Mouse (Mus musculus): ENCODE measurements around the gene Tbccd1. TPM values are rescaled to one million over a fixed set of nuclear protein-coding genes. Genes with fewer than 3 reads are reported as not detected.
"Not testable (repeated sequence)": the region's sequence is repeated elsewhere in the genome, so short reads cannot be mapped to it uniquely, and the experiment has no call there.

The Tbccd1 gene
- total RNA-seq, 1 experiment from 2014 or later: 16.9 TPM

- ATAC-seq (replicated peaks in 1 of 2; ENCODE audit: insufficient read depth in 1 of 2, low FRiP score in 2 of 2, low TSS enrichment in 1 of 2, low read depth in 1 of 2, poor library complexity in 2 of 2, severe bottlenecking in 2 of 2): peak; percentile 42 to 53; a peak in 1 of 4 replicates
Observed at GRCm38 (mm10) chr16:22807468-22808070, 49.9 kb downstream of the Tbccd1 start.

DNA sequence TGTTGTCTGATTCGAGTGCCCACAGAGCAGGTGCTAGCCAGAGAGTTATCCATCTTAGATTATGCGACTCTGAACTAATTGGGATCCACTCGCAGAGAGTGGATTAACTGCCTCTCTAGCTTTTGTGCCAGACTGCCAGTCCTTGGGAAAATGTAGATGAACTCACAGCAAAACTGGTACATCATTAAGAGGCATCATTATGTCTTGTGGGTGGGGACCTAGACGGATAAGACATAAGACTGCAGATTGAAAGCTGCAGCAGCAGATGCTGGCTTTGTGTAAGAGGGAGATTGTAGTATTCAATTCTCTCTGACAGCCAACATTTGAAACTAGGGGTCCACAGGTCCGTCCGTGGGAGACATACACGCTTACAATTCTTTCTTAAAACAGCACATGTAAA is 54.7 kb downstream of the Tbccd1 start:
- no peak for ATAC-seq (replicated peaks in 1 of 2; ENCODE audit: insufficient read depth in 1 of 2, low FRiP score in 2 of 2, low TSS enrichment in 1 of 2, low read depth in 1 of 2, poor library complexity in 2 of 2, severe bottlenecking in 2 of 2)

GRCm38 (mm10) chr16:22800849-22801109 is 56.7 kb downstream of the Tbccd1 start:
- no peak for ATAC-seq (replicated peaks in 1 of 2; ENCODE audit: insufficient read depth in 1 of 2, low FRiP score in 2 of 2, low TSS enrichment in 1 of 2, low read depth in 1 of 2, poor library complexity in 2 of 2, severe bottlenecking in 2 of 2)

GRCm38 (mm10) chr16:22800026-22800848 is 57.2 kb downstream of the Tbccd1 start:
- no peak for ATAC-seq (replicated peaks in 1 of 2; ENCODE audit: insufficient read depth in 1 of 2, low FRiP score in 2 of 2, low TSS enrichment in 1 of 2, low read depth in 1 of 2, poor library complexity in 2 of 2, severe bottlenecking in 2 of 2)

DNA sequence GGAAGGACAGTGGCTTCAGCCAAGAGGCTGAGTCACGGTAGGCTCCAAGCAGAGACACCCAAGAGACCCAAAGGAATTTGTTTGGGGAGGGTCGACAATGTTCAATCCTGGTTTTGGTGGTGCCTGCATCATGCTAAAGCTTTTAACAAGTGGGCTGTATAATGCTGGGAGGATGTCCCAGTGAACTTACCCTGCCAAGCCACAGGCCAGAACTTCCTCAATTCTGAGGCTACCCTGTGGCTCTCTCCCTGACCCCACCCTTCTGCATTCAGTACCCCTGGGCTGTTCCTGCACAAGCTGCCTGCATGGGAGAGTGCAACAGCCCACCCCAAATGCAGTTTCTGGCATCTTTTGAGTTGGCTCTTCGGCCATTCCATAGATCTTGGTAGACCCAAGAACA is 58.9 kb downstream of the Tbccd1 start:
- ATAC-seq (replicated peaks in 1 of 2; ENCODE audit: insufficient read depth in 1 of 2, low FRiP score in 2 of 2, low TSS enrichment in 1 of 2, low read depth in 1 of 2, poor library complexity in 2 of 2, severe bottlenecking in 2 of 2): peak; percentile 95 to 97

GRCm38 (mm10) chr16:22797521-22797920 is 59.9 kb downstream of the Tbccd1 start:
- ATAC-seq (replicated peaks in 1 of 2; ENCODE audit: insufficient read depth in 1 of 2, low FRiP score in 2 of 2, low TSS enrichment in 1 of 2, low read depth in 1 of 2, poor library complexity in 2 of 2, severe bottlenecking in 2 of 2): no peak

- no peak for ATAC-seq (replicated peaks in 1 of 2; ENCODE audit: insufficient read depth in 1 of 2, low FRiP score in 2 of 2, low TSS enrichment in 1 of 2, low read depth in 1 of 2, poor library complexity in 2 of 2, severe bottlenecking in 2 of 2)
Observed at GRCm38 (mm10) chr16:22795497-22795896, 62.0 kb downstream of the Tbccd1 start.

GRCm38 (mm10) chr16:22791235-22791634 is 66.2 kb downstream of the Tbccd1 start:
- ATAC-seq (replicated peaks in 1 of 2; ENCODE audit: insufficient read depth in 1 of 2, low FRiP score in 2 of 2, low TSS enrichment in 1 of 2, low read depth in 1 of 2, poor library complexity in 2 of 2, severe bottlenecking in 2 of 2): no peak

GRCm38 (mm10) chr16:22789908-22790367 is 67.5 kb downstream of the Tbccd1 start:
- ATAC-seq (replicated peaks in 1 of 2; ENCODE audit: insufficient read depth in 1 of 2, low FRiP score in 2 of 2, low TSS enrichment in 1 of 2, low read depth in 1 of 2, poor library complexity in 2 of 2, severe bottlenecking in 2 of 2): 0 out of 4 replicates have a peak, but pooled peaks of 1 of the 2 experiments have one; percentile 12

DNA sequence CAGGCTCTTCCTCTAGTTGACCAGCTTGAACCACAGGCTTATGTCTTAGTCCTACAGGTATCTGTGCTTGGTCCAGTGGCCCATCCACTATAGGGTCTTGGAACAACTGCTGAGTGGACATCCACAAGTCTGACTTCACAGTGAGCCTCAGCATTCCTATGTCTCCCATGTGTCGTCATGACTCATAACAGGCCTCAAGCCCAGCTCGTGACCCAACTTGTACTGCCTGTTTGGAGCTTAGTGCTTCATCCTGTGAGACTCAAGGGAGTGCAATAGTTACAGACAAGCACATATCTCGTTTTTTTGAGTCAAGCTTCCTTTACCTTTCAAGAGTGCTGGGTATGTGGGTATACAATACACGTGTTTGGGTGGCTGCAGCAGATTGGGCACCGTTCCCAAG is 74.8 kb downstream of the Tbccd1 start:
- no peak for ATAC-seq (replicated peaks in 1 of 2; ENCODE audit: insufficient read depth in 1 of 2, low FRiP score in 2 of 2, low TSS enrichment in 1 of 2, low read depth in 1 of 2, poor library complexity in 2 of 2, severe bottlenecking in 2 of 2)

DNA sequence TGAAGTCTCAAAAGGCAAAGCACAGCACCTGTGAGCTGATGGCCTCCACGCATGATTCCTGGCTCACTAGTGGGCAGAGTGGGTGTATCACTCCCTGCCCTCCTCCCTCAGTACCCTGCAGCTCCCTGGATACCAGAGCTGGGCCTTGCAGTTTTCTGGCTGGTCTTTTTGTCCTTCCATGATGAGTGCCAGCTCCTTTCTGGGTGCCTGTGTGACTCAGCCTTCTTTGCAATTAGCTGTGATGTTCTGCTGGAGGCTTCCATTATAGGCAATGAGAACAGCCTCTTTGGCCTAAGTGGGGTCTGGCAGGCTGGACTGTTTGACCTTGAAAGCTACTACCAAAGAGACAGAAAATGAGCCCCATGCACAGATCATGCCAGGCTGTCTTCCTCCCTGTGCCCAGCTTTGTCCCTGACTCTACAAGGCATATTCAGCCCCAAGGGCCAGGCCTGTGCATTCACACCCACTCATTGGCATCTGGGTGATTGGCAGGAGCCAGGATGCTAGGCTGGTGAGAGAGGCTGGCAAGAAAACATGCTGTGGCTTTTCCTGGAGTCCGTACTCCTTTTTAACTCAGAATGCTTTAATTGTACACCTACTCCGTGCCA is 78.1 kb downstream of the Tbccd1 start:
- no peak for ATAC-seq (replicated peaks in 1 of 2; ENCODE audit: insufficient read depth in 1 of 2, low FRiP score in 2 of 2, low TSS enrichment in 1 of 2, low read depth in 1 of 2, poor library complexity in 2 of 2, severe bottlenecking in 2 of 2)

DNA sequence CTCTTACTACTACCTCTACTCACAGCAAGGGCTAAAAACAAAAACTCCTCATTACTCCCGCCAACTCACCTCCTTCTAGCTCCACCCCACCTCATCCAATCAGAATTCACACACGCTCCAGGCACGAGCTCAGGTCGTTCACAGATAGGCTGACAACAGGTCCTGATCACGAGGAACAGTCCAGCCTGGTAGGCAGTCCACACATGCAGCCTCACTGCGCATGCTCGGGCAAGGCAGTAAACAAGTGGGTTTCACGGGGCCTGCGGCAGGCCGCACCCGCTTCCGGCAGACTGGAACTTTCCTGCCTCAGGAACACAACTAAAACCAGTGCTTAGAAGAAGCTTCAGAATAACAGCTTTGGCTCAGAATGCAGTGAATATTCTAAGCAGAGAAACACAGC is 79.2 kb downstream of the Tbccd1 start:
- ATAC-seq (replicated peaks in 1 of 2; ENCODE audit: insufficient read depth in 1 of 2, low FRiP score in 2 of 2, low TSS enrichment in 1 of 2, low read depth in 1 of 2, poor library complexity in 2 of 2, severe bottlenecking in 2 of 2): not testable (repeated sequence)

- no peak for ATAC-seq (replicated peaks in 1 of 2; ENCODE audit: insufficient read depth in 1 of 2, low FRiP score in 2 of 2, low TSS enrichment in 1 of 2, low read depth in 1 of 2, poor library complexity in 2 of 2, severe bottlenecking in 2 of 2)
Observed at GRCm38 (mm10) chr16:22775471-22775985, 81.9 kb downstream of the Tbccd1 start.

- no peak for ATAC-seq (replicated peaks in 1 of 2; ENCODE audit: insufficient read depth in 1 of 2, low FRiP score in 2 of 2, low TSS enrichment in 1 of 2, low read depth in 1 of 2, poor library complexity in 2 of 2, severe bottlenecking in 2 of 2)
Observed at GRCm38 (mm10) chr16:22768661-22769060, 88.8 kb downstream of the Tbccd1 start.

- ATAC-seq (replicated peaks in 1 of 2; ENCODE audit: insufficient read depth in 1 of 2, low FRiP score in 2 of 2, low TSS enrichment in 1 of 2, low read depth in 1 of 2, poor library complexity in 2 of 2, severe bottlenecking in 2 of 2): no peak
Observed at GRCm38 (mm10) chr16:22767405-22767804, 90.1 kb downstream of the Tbccd1 start.

- no peak for ATAC-seq (replicated peaks in 1 of 2; ENCODE audit: insufficient read depth in 1 of 2, low FRiP score in 2 of 2, low TSS enrichment in 1 of 2, low read depth in 1 of 2, poor library complexity in 2 of 2, severe bottlenecking in 2 of 2)
Observed at GRCm38 (mm10) chr16:22766738-22767211, 90.7 kb downstream of the Tbccd1 start.

DNA sequence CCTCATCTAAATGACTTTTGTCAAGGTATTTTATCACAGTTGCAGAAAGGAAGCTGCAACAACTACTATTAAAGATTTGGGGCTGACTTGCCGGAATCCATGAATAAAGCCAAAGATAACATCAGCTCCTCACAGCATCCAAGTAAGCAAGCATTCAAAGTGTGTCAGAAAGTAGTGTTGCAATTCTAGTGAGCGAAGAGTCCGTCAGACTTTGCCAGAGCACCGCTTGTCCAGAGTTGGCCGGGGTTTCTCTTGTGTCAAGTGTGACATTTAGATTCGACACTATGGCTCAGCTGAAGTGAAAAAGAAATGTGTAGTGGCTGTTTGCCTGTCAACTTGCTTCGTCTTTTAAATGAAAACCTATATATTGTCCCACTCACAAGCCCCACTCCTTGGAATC is 91.9 kb downstream of the Tbccd1 start:
- no peak for ATAC-seq (replicated peaks in 1 of 2; ENCODE audit: insufficient read depth in 1 of 2, low FRiP score in 2 of 2, low TSS enrichment in 1 of 2, low read depth in 1 of 2, poor library complexity in 2 of 2, severe bottlenecking in 2 of 2)

Data from hematopoietic stem cell, adult 5-6 weeks (primary cell).